Mouse (Mus musculus): ENCODE measurements around the gene Erg. TPM values are rescaled to one million over a fixed set of nuclear protein-coding genes. Genes with fewer than 3 reads are reported as not detected.

Gene Erg
- polyA plus RNA-seq, 1 experiment from 2014 or later = 1.4 TPM

DNA sequence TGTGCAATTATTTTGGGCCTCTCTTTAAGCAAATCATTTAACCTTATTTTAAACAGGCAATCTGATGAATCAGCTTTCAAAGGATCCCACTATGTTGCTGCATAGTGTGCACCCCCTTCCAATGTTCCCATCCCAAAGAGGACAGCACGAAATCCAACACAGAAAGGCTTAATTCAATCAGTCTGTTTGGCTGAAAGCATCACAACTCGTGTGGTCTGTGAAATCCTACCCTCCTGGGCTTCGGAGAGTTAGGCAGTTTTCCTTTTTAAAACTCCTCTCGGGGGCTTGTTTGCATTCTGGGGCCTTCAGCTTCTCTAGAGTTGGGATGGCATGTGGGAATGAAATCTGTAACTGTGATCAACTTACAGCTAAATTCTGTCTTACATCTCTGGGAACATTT is 214.7 kb downstream of the Erg start:
- WGBS = 59% methylated on average over 4 of the region's 4 CpGs
- H3K9ac ChIP-seq (ENCODE audit: low read depth, low read length) = no peak overlapping the region
- H3K27me3 ChIP-seq (ENCODE audit: control insufficient read depth, insufficient read depth, low read depth, low read length) = no peaks in the 10 kb centered on the region
- no peak for ATAC-seq
- H3K4me3 ChIP-seq (ENCODE audit: low read depth, low read length) = no peak overlapping the region
- no peak overlapping the region for H3K4me2 ChIP-seq (ENCODE audit: low read length)
- no peak overlapping the region for H3K27ac ChIP-seq (ENCODE audit: low read length)
- H3K36me3 ChIP-seq (ENCODE audit: control insufficient read depth, insufficient read depth, low read length) = no peaks in the 10 kb centered on the region
- H3K9me3 ChIP-seq (replicated peaks; ENCODE audit: control insufficient read depth, low read length, poor library complexity, severe bottlenecking) = no peaks in the 10 kb centered on the region
- H3K4me1 ChIP-seq (ENCODE audit: control insufficient read depth, insufficient read depth, low read length) = no peaks in the 10 kb centered on the region

DNA sequence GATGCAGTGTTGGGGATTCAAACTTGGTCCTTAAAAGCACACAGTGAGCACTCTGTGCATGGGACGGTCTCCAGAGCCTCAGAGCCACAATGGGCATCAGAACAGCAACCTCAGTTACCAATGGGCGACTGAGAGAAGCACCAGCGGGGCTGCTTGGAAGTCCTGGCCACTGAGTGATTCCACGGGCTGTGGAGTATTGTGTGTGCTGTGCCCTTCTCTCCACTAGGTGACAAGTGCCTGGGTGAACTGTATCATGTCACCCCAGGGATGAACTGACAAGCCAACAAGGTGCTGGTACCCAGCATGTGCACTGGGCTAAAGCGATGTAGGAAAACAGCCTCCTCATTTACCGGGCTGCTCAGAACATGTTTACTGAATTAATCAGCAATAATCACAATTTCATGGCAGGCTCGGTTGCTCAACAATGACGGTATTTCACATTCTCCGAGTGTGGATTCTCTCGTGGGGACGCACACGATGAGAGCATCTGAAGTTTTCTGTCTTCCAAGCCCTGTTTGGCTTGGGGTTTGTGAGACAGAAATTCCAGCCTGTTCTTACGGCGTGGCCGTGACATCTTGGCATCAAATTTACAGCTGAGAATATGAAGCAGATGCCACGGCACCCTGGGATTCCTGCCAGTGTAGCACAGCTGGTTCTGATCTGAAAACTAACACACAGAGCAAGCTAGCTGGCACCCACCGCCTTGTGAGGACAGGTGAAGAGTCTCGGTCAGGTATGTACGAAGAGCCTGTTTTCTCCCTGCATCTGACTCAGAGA is 219.2 kb downstream of the Erg start:
- Histone ChIP-seq H3K4me3 (ENCODE audit: low read depth, low read length) (no peak overlapping the region), H3K27me3 (ENCODE audit: control insufficient read depth, insufficient read depth, low read depth, low read length) (no peaks in the 10 kb centered on the region), H3K4me2 (ENCODE audit: low read length) (no peak overlapping the region), H3K4me1 (ENCODE audit: control insufficient read depth, insufficient read depth, low read length) (no peaks in the 10 kb centered on the region), H3K9ac (ENCODE audit: low read depth, low read length) (no peak overlapping the region), H3K27ac (ENCODE audit: low read length) (no peak overlapping the region), H3K9me3 (replicated peaks; ENCODE audit: control insufficient read depth, low read length, poor library complexity, severe bottlenecking) (no peaks in the 10 kb centered on the region), H3K36me3 (ENCODE audit: control insufficient read depth, insufficient read depth, low read length) (no peaks in the 10 kb centered on the region)
- no peak for ATAC-seq
- 80% methylated on average over 19 of the region's 19 CpGs for WGBS

GRCm38 (mm10) chr16:95365214-95365613 is 221.2 kb downstream of the Erg start:
- Histone ChIP-seq H3K27ac (ENCODE audit: low read length) (no peak overlapping the region), H3K9ac (ENCODE audit: low read depth, low read length) (no peak overlapping the region), H3K4me2 (ENCODE audit: low read length) (no peak overlapping the region), H3K4me1 (ENCODE audit: control insufficient read depth, insufficient read depth, low read length) (no peaks in the 10 kb centered on the region), H3K27me3 (ENCODE audit: control insufficient read depth, insufficient read depth, low read depth, low read length) (no peaks in the 10 kb centered on the region), H3K36me3 (ENCODE audit: control insufficient read depth, insufficient read depth, low read length) (no peaks in the 10 kb centered on the region), H3K4me3 (ENCODE audit: low read depth, low read length) (no peak overlapping the region), H3K9me3 (replicated peaks; ENCODE audit: control insufficient read depth, low read length, poor library complexity, severe bottlenecking) (no peaks in the 10 kb centered on the region)
- no peak for ATAC-seq
- 89% methylated on average over 5 of the region's 5 CpGs for WGBS

DNA sequence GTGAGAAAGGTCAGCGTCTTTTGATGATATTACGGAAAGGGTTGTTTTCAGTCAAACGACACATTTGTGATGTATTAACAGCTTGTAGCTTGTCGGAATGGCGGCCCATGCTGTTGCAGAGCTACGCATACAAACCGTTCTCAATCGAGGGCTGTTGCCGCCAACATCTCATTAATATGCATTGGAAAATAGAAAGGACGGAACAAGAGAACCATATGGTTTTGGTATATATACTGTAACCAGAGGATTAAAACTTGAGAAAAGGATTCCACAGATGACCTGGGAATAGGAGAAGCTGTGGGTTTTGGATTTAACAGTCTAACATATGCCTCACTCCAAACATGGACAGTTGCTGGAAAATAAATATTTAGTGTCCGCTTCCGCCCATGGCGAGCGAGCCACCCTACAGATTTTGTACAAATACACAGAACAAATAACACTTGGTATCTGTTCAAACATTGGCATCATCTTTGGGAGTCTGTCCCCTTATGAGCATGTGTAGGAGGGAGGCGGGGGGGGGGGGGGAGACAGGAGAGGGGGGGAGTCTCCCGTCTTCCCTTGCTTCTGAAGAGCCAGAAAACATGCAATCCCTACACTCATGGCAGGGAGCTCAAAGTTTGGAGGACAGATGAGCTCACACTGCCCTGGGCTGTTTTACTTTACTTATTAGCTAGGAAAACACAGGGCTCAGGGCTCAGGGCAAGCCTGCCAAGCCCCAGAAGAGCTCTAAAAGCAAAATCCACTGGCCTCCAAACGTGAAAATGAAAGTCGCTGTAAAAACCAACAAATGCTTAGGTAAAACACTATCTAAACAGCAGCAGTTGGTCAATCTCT is 222.5 kb downstream of the Erg start:
- H3K27ac ChIP-seq (ENCODE audit: low read length) = no peak overlapping the region
- no peak overlapping the region for H3K9ac ChIP-seq (ENCODE audit: low read depth, low read length)
- H3K27me3 ChIP-seq (ENCODE audit: control insufficient read depth, insufficient read depth, low read depth, low read length) = no peaks in the 10 kb centered on the region
- no peaks in the 10 kb centered on the region for H3K9me3 ChIP-seq (replicated peaks; ENCODE audit: control insufficient read depth, low read length, poor library complexity, severe bottlenecking)
- WGBS = 78% methylated on average over 17 of the region's 18 CpGs
- H3K4me3 ChIP-seq (ENCODE audit: low read depth, low read length) = no peak overlapping the region
- no peak for ATAC-seq
- H3K36me3 ChIP-seq (ENCODE audit: control insufficient read depth, insufficient read depth, low read length) = no peaks in the 10 kb centered on the region
- no peaks in the 10 kb centered on the region for H3K4me1 ChIP-seq (ENCODE audit: control insufficient read depth, insufficient read depth, low read length)
- H3K4me2 ChIP-seq (ENCODE audit: low read length) = no peak overlapping the region

DNA sequence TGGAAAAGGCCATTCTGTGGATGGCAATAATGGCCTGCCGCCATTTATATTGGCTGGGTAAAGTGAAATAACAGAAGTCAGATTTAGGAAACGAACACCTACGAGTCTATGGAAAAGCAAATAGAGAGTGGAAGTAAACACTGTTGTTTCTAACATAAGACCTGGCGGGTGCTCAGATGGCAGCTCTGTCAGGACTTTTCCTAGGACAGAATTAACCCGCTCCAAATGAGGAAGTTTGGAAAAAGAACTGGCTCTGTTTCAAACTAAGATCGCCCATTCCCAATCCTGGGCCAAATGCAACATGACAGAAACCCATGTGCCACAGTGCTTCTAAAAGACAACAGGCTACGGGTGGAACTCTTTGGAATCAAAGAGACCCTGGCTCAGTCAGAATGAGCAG is 224.4 kb downstream of the Erg start:
- Histone ChIP-seq H3K4me3 (ENCODE audit: low read depth, low read length) (no peak overlapping the region), H3K4me1 (ENCODE audit: control insufficient read depth, insufficient read depth, low read length) (no peaks in the 10 kb centered on the region), H3K9ac (ENCODE audit: low read depth, low read length) (no peak overlapping the region), H3K36me3 (ENCODE audit: control insufficient read depth, insufficient read depth, low read length) (no peaks in the 10 kb centered on the region), H3K27ac (ENCODE audit: low read length) (no peak overlapping the region), H3K27me3 (ENCODE audit: control insufficient read depth, insufficient read depth, low read depth, low read length) (no peaks in the 10 kb centered on the region), H3K4me2 (ENCODE audit: low read length) (no peak overlapping the region), H3K9me3 (replicated peaks; ENCODE audit: control insufficient read depth, low read length, poor library complexity, severe bottlenecking) (no peaks in the 10 kb centered on the region)
- 91% methylated on average over 7 of the region's 7 CpGs for WGBS
- no peak for ATAC-seq

DNA sequence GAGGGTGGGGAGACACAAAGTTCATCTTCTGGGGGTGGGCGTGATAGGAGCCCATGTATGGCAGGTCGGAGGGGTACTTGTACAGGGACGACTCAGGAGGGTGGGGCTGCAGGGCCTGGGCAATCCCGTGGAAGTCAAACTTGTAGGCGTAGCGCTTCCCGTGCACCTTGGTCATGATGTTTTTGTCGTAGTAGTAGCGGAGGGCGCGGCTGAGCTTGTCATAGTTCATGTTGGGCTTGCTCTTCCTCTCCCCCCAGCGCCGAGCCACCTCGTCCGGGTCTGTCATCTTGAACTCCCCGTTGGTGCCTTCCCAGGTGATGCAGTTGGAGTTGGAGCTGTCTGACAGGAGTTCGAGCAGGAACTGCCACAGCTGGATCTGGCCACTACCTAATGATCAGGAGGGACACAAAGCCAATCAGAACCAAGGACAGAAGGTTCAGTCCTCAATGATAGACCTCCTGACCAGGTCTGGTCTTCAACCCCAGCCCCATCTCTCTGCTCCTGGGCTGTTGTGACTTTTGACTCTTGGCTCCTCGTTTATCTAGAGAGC is 225.4 kb downstream of the Erg start:
- no peaks in the 10 kb centered on the region for H3K4me1 ChIP-seq (ENCODE audit: control insufficient read depth, insufficient read depth, low read length)
- H3K36me3 ChIP-seq (ENCODE audit: control insufficient read depth, insufficient read depth, low read length) = no peaks in the 10 kb centered on the region
- no peaks in the 10 kb centered on the region for H3K27me3 ChIP-seq (ENCODE audit: control insufficient read depth, insufficient read depth, low read depth, low read length)
- no peak overlapping the region for H3K4me3 ChIP-seq (ENCODE audit: low read depth, low read length)
- 96% methylated on average over 18 of the region's 18 CpGs for WGBS
- H3K9ac ChIP-seq (ENCODE audit: low read depth, low read length) = no peak overlapping the region
- H3K9me3 ChIP-seq (replicated peaks; ENCODE audit: control insufficient read depth, low read length, poor library complexity, severe bottlenecking) = no peaks in the 10 kb centered on the region
- ATAC-seq = no peak
- no peak overlapping the region for H3K4me2 ChIP-seq (ENCODE audit: low read length)
- no peak overlapping the region for H3K27ac ChIP-seq (ENCODE audit: low read length)

GRCm38 (mm10) chr16:95360214-95360850 is 226.1 kb downstream of the Erg start:
- 89% methylated on average over 8 of the region's 8 CpGs for WGBS
- no peaks in the 10 kb centered on the region for H3K9me3 ChIP-seq (replicated peaks; ENCODE audit: control insufficient read depth, low read length, poor library complexity, severe bottlenecking)
- H3K4me1 ChIP-seq (ENCODE audit: control insufficient read depth, insufficient read depth, low read length) = no peaks in the 10 kb centered on the region
- H3K27me3 ChIP-seq (ENCODE audit: control insufficient read depth, insufficient read depth, low read depth, low read length) = no peaks in the 10 kb centered on the region
- ATAC-seq = no peak
- H3K9ac ChIP-seq (ENCODE audit: low read depth, low read length) = no peak overlapping the region
- H3K27ac ChIP-seq (ENCODE audit: low read length) = no peak overlapping the region
- H3K4me2 ChIP-seq (ENCODE audit: low read length) = no peak overlapping the region
- no peaks in the 10 kb centered on the region for H3K36me3 ChIP-seq (ENCODE audit: control insufficient read depth, insufficient read depth, low read length)
- H3K4me3 ChIP-seq (ENCODE audit: low read depth, low read length) = no peak overlapping the region

- no peaks in the 10 kb centered on the region for H3K4me1 ChIP-seq (ENCODE audit: control insufficient read depth, insufficient read depth, low read length)
- H3K36me3 ChIP-seq (ENCODE audit: control insufficient read depth, insufficient read depth, low read length) = no peaks in the 10 kb centered on the region
- no peak overlapping the region for H3K27ac ChIP-seq (ENCODE audit: low read length)
- H3K4me3 ChIP-seq (ENCODE audit: low read depth, low read length) = no peak overlapping the region
- no peak overlapping the region for H3K9ac ChIP-seq (ENCODE audit: low read depth, low read length)
- H3K9me3 ChIP-seq (replicated peaks; ENCODE audit: control insufficient read depth, low read length, poor library complexity, severe bottlenecking) = no peaks in the 10 kb centered on the region
- H3K27me3 ChIP-seq (ENCODE audit: control insufficient read depth, insufficient read depth, low read depth, low read length) = no peaks in the 10 kb centered on the region
- WGBS = 84% methylated on average over 12 of the region's 12 CpGs
- no peak for ATAC-seq
- H3K4me2 ChIP-seq (ENCODE audit: low read length) = no peak overlapping the region
Measured at GRCm38 (mm10) chr16:95356962-95357955, 229.1 kb downstream of the Erg start.
